Mouse (Mus musculus) limb, embryonic 11.5 days (tissue): ENCODE measurements at regions not wholly inside any gene's neighbourhood (a gene's known extent, or its start where the extent isn't known, plus 50 kb on each side); places are given as distances from the start of the nearest gene placed in this dataset.

Experiments
- ATAC-seq: fragments of 200-750 bp; cut with Nextera tagmentation; 2 replicates; pipeline ENCODE4 v1.8.0; 2017; ENCODE audit warnings: low read depth; ENCODE audit not compliant: insufficient number of reproducible peaks, low FRiP score, low TSS enrichment
- DNase-seq: peaks from one replicate; pipeline ENCODE4 v3.0.0-alpha.2; 2015; ENCODE audit warnings: low spot score
- H3K27ac ChIP-seq: fragments of 300-500 bp; sonication (generic); replicated peaks from 2 replicates; pipeline ENCODE4 v1.5.1; 2014; ENCODE audit warnings: low read depth, mild to moderate bottlenecking, low read length
- H3K27me3 ChIP-seq: fragments of 300-500 bp; sonication (generic); 2 replicates; pipeline ENCODE4 v1.6.1; 2014; ENCODE audit warnings: mild to moderate bottlenecking, low read length, mixed read lengths; ENCODE audit not compliant: control insufficient read depth, insufficient read depth
- H3K36me3 ChIP-seq: fragments of 300-500 bp; sonication (generic); 2 replicates; pipeline ENCODE4 v1.6.1; 2014; ENCODE audit warnings: mild to moderate bottlenecking, low read length, moderate library complexity, mixed read lengths; ENCODE audit not compliant: control insufficient read depth, insufficient read depth
- H3K4me1 ChIP-seq: fragments of 300-500 bp; sonication (generic); 2 replicates; pipeline ENCODE4 v1.6.1; 2014; ENCODE audit warnings: low read length, mixed read lengths; ENCODE audit not compliant: control insufficient read depth, insufficient read depth
- H3K4me2 ChIP-seq: fragments of 300-500 bp; sonication (generic); 2 replicates; pipeline ENCODE4 v1.6.1; 2014; ENCODE audit warnings: low read depth, mild to moderate bottlenecking, moderate library complexity; ENCODE audit not compliant: severe bottlenecking
- H3K4me3 ChIP-seq: fragments of 300-500 bp; sonication (generic); 2 replicates; pipeline ENCODE4 v1.5.1; 2014; ENCODE audit warnings: low read depth, low read length
- H3K9ac ChIP-seq: fragments of 300-500 bp; sonication (generic); 2 replicates; pipeline ENCODE4 v1.6.1; 2014; ENCODE audit warnings: mild to moderate bottlenecking, low read length
- H3K9me3 ChIP-seq: fragments of 300-500 bp; sonication (generic); 2 replicates; pipeline ENCODE4 v1.6.1; 2016; ENCODE audit warnings: low read length; ENCODE audit not compliant: control insufficient read depth
- WGBS: fragments of 180-500 bp; shearing (Covaris S2); extraction: QIAGEN DNeasy Blood & Tissue Kit; methylation state at CpG from one replicate; pipeline ENCODE4 v1.1.7; 2014; 5-methylcytosine and 5-hydroxymethylcytosine counted together

DNA sequence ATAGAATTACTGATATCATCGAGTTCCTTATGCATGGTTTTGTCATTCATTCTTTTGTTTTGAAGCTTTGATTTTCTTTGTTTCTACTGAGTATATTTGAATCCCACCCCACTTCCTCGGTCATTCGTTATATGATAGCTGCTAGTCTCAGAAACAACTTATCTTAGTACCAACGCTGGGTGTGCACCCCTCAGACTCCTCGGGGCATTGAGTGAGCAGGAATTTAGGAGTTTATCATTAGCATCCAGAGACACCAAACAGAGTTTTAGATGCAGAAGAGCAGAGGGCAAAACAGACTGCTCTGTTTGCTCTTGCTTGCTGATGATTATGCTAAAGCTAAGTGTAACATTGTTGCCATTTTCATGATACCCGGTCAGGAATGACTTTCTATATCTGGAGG lies 115.3 kb downstream of the Zbtb18 start:
- Histone ChIP-seq H3K4me1 (0 out of 2 replicates have a peak, but pooled peaks cover 4% of the 10 kb centered on the region), H3K9ac (no peak overlapping the region), H3K4me2 (no peak overlapping the region), H3K9me3 (no peaks in the 10 kb centered on the region), H3K27me3 (no peaks in the 10 kb centered on the region), H3K36me3 (no peaks in the 10 kb centered on the region), H3K27ac (no peak overlapping the region), H3K4me3 (no peak overlapping the region)
- DNase-seq (no peak), ATAC-seq (no peak)
- 83% methylated on average over 6 of the region's 6 CpGs for WGBS

DNA sequence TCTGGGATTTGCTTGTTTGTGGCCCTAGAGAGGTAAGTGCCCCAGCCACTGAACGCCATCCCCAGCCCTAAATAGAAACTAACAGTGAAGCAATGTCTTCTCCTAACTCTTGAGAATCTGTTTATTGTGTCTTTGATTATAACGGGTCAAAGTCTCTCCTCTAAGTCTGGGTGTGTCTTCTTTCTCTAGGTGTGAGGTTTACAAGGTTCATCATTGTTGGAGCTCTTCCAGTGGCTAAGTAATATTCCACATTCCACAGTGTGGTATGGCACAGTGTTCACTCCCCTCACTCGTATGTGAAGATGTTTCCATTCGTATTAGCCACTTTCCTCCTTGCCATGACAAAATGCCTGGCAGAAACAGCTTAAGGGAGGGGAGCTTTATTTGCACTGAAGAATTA lies 115.7 kb downstream of the Zbtb18 start:
- DNase-seq: no peak
- Histone ChIP-seq H3K4me2 (no peak overlapping the region), H3K27me3 (no peaks in the 10 kb centered on the region), H3K9me3 (no peaks in the 10 kb centered on the region), H3K4me3 (no peak overlapping the region), H3K9ac (no peak overlapping the region), H3K4me1 (0 out of 2 replicates have a peak, but pooled peaks cover 4% of the 10 kb centered on the region), H3K27ac (no peak overlapping the region), H3K36me3 (no peaks in the 10 kb centered on the region)
- ATAC-seq: no peak
- WGBS: 82% methylated on average over 4 of the region's 4 CpGs

DNA sequence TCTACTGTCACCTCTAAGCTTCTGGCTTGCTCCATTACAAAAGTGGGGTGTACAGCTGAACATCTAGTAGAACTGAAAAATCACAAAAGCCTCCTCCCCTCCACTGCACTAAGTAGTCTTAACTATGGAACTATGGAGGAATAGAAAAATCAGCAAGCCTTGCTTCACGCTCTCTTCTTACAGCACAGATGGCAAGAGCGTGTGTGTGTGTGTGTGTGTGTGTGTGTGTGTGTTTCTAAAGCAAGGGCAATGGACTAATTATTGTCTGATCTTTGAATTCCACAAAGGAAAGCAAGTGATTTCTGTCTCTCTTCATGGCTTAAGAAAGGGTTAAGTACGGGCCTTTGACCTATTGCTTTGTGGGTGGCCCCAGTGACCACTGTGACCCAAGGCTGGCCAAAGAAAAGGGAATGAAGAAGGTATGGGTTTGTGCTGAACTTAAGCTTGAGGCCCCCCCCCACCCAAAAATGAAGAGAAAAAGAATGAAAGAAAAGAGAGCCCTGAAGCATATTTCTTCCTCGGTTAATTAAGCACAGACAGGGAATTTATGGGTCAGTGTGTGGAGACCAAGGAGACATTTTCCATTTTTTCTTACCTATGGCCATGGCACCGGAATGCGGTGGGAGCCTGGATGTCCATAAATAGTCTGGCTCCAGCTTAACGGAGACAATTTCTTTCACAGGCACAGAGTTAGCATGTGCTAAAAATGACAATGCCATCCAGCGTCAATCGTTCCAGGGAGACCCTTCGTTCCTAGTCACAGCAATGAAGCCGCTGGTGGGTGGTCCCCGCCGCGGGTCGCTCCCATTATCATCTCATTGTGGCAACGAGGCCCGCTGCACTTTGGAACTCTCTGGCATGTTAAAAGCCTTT lies 119.8 kb downstream of the Zbtb18 start:
- 70% methylated on average over 17 of the region's 17 CpGs for WGBS
- H3K9ac ChIP-seq: no peak overlapping the region
- DNase-seq: no peak
- H3K27me3 ChIP-seq: no peaks in the 10 kb centered on the region
- H3K4me1 ChIP-seq: 0 out of 2 replicates have a peak, but pooled peaks cover 4% of the 10 kb centered on the region
- no peak for ATAC-seq
- H3K4me2 ChIP-seq: no peak overlapping the region
- H3K9me3 ChIP-seq: no peaks in the 10 kb centered on the region
- no peak overlapping the region for H3K4me3 ChIP-seq
- no peak overlapping the region for H3K27ac ChIP-seq
- no peaks in the 10 kb centered on the region for H3K36me3 ChIP-seq

DNA sequence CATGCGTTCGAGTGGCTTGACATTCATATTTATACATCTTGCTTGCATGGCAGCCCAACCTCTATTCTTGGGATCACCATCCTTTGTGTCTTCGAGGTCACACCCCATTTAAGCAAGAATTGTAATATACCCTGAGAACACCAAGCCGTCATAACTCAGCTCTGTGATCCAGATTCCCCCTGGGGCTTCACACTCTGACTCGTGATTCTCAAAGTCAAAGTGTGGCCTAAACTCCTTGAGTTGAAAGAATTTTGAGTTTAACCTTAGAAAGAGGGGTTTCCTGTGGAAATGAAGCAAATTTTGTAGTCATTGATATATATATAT lies 120.4 kb downstream of the Zbtb18 start:
- ATAC-seq (no peak), DNase-seq (no peak)
- Histone ChIP-seq H3K9me3 (no peaks in the 10 kb centered on the region), H3K36me3 (no peaks in the 10 kb centered on the region), H3K4me2 (no peak overlapping the region), H3K4me1 (0 out of 2 replicates have a peak, but pooled peaks cover 4% of the 10 kb centered on the region), H3K27me3 (no peaks in the 10 kb centered on the region), H3K27ac (no peak overlapping the region), H3K9ac (no peak overlapping the region), H3K4me3 (no peak overlapping the region)
- 79% methylated on average over 5 of the region's 5 CpGs for WGBS

DNA sequence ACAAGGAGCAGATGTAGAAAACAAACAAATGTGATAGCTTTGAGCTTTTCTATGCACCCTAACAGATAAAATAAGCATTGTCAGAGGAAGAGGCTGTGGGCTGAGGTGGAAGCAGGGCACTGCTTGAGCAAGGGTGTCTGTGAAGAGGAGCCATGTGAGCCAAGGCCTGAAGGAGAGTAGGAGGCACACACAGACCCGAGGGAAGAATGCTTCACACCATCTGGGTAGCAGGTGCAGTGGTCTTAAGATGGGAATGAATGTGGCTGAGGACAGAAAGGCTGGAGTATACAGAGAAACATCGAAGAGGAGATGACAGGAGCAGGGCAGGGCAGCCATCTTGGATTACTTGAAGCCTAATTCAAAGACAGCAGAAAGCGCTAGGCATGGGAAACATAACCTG lies 123.5 kb downstream of the Zbtb18 start:
- no peaks in the 10 kb centered on the region for H3K27me3 ChIP-seq
- H3K27ac ChIP-seq: no peak overlapping the region
- no peaks in the 10 kb centered on the region for H3K9me3 ChIP-seq
- 84% methylated on average over 3 of the region's 3 CpGs for WGBS
- no peak overlapping the region for H3K4me2 ChIP-seq
- no peaks in the 10 kb centered on the region for H3K4me1 ChIP-seq
- ATAC-seq (no peak), DNase-seq (no peak)
- H3K4me3 ChIP-seq: no peak overlapping the region
- no peaks in the 10 kb centered on the region for H3K36me3 ChIP-seq
- H3K9ac ChIP-seq: no peak overlapping the region

DNA sequence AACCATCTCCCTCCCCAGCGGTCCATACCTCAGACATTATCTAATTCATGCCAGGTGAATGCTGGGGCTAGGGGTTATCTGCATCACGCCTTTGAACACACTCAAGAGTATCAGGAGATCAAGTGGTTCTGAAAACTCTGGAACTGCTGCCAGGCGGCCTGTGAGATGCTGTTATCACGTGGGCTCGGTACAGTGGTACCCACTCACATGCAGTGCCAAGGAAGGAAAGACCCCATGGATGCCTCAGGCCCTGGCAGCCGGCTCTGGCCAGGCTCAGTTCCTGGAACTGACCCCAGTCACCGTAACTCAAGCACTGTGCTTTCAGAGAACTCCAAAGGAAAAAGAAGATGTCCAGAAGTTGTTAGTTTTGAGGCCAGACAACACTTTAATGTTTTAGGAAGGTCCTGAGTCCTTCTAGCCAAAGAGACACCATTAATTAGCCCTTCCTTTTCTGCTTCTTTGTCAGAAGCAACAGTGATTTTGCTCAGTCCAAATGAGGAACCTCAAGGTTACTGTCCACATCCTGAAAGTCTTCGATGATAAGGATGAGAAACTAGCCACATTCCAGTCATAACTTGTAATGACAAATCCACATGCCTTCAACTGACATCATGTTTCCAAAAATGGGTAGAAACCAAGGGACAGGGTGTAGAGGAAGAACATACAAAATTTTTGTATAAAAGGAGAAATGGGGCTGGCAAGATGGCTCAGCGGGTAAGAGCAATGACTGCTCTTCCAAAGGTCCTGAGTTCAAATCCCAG lies 126.1 kb downstream of the Zbtb18 start:
- 83% methylated on average over 9 of the region's 9 CpGs for WGBS
- ATAC-seq: no peak

DNA sequence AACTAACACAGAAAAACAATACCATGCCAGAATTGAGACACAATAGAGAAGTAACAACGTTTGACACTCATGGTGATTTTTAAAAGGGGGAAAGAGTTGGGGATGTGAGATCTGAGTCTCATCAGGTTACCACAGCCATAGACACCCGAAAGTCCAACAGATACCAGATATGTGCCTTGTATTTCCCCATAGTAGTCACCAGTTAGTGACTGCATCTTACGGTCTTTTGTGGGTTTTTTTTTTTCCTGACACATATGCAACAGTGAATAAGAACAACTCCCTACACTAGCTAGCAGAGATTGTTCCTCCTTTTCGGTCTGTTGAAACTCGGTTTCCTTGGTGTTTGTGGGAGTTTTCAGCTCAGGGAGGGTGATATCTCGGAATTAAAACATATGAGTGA lies 127.4 kb downstream of the Zbtb18 start:
- Histone ChIP-seq H3K4me2 (no peak overlapping the region), H3K36me3 (no peaks in the 10 kb centered on the region), H3K27me3 (no peaks in the 10 kb centered on the region), H3K9me3 (no peaks in the 10 kb centered on the region), H3K9ac (no peak overlapping the region), H3K4me1 (no peaks in the 10 kb centered on the region), H3K27ac (no peak overlapping the region), H3K4me3 (no peak overlapping the region)
- ATAC-seq: no peak
- 94% methylated on average over 6 of the region's 6 CpGs for WGBS
- DNase-seq: no peak

More for the DNA sequence above, 126.1 kb downstream of the Zbtb18 start:
- Histone ChIP-seq H3K27ac (no peak overlapping the region), H3K4me2 (no peak overlapping the region), H3K27me3 (no peaks in the 10 kb centered on the region), H3K36me3 (no peaks in the 10 kb centered on the region), H3K9me3 (no peaks in the 10 kb centered on the region), H3K9ac (no peak overlapping the region), H3K4me1 (no peaks in the 10 kb centered on the region), H3K4me3 (no peak overlapping the region)
- DNase-seq: no peak

DNA sequence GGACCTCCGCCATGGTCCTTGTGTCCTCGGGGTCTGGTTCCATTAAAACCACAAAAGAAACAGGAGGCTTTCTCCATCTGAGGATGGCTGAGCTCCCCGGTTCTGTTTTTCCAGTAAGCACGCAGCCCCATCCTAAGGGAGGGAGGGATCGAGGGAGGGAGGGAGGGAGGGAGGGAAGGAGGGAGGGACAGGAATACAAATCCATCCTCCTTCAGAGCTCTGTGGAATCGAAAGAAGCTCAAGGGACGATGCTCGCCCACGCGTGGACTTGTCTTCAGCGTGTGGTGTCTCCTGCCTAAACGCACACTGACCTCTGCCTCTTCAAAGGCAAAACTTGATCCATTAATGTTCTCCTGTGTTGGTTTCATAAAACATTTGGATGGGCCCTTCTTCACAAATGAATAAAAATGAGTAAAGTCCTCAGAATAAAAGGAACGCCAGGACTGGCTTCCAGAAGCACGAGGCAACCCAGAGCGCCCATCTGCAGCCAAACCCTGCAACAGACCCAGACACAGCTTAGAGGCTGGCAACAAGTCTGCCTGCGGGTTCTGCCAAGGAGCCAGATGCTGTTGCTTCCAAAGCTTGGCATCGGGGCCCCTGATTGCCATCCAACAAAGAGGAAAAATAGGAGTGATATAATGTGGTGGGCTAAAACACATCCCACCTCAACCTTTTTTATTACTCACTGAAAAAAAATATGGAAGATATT lies 131.0 kb downstream of the Zbtb18 start:
- DNase-seq (no peak), ATAC-seq (no peak)
- Histone ChIP-seq H3K4me1 (no peaks in the 10 kb centered on the region), H3K27ac (no peak overlapping the region), H3K27me3 (no peaks in the 10 kb centered on the region), H3K4me3 (no peak overlapping the region), H3K4me2 (no peak overlapping the region), H3K9me3 (no peaks in the 10 kb centered on the region), H3K36me3 (no peaks in the 10 kb centered on the region), H3K9ac (no peak overlapping the region)
- 85% methylated on average over 17 of the region's 17 CpGs for WGBS
